Mouse (Mus musculus): ENCODE data around the gene Sdr39u1.

Sdr39u1 gene

DNA sequence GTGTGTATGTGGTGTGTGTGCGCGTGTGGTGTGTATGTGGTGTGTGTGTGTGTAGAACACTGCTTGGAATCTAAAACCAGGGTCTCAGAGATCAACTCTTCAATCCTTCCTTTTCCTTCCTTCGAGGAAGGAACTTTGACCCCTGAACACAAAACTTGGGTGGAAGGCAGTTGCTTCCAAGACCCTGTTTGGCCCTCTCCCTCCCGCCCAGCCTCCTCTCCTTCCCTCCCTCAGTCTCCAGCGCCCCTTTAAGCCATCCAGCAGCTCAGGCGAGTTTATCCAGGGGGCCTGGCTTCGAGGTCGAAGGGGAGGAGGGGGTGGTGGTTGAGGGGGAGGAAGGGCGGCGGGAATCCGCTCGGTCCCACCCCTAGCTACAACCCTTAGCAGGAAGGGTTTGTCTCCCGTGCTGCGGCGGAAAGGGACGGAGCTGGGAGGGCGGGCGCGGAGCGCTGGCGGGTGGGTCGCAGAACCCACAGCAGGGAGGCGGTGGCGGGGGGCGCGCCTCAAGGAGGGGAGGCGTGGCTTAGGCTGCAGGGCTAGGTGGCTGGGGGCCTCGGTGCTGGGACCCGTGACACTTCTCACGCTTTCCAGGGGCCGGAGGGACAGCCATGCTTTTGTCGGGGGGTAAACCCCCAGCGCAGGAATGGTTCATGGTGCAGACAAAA, 46.3 kb downstream of the Sdr39u1 start, which contains the start of gene Nynrin:
Gene Nynrin, plus strand, starts transcription at position 390 of the 665 bp plus-strand sequence.
- DNase-seq = peak; percentile 80

DNA sequence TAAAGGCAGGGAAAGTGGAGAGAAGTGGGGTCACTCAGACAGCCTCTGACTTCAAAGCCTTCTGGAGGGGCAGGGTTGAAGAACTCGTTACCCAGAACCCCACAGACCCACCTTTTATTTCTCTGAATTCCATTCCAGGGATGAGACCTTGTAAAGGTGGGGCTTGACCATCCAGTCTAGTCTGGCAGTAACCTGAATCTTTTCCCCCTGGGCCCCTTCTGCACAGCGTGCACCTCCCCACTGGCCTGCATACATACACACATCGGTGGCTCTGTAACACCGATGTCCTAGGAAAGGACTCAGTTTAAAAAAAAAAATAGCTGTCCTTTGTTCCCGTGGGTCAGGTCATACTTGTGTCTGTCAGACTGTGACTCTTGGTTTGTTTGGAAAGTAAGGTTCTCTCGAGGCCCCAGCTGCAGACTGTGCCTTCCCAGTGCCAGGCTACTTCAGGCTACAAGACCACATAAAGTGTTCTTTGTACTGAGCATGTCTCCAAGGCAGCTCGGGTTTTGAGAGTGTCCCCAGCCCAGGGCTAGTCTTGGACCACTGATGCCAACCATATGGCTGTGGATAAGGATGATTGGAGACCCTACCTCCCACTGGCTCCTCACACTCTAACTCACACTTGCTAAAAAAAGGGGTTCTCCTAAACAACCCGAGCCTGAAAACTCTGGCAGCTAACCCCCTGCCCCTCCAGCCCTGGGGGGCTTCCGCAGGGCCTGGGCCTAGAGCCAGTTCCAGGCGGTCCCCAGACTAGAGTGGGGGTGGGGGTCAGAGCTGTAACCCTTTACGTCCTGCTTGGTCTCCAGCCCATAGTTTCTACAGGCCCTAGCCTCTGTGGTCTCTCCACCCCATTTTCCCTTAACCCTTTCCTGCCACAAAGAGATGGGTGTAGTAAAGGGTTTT, 47.2 kb downstream of the Sdr39u1 start:
- DNase-seq = no peak

DNA sequence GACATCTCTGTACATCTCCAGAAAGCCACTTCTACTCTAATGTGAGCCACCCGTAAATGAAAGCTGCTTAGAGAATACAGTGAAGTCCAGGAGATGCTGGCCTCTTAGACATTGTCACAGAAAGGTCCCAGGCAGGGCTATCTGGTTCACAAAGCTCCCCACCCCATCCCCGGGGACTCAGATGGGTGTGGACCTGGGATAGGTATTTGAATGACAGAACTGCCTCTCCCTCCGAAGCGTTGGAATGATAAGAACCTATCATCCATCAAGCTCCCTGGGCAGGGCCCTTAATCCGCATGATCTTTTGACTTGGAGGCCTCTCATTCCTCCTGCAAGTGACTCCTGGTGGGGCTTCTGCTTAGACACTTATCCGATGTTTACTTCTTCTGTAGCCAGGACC, 49.2 kb downstream of the Sdr39u1 start:
- no peak for DNase-seq
